Mouse (Mus musculus) liver, embryonic 14.5 days (tissue): ENCODE measurements around the gene Zfp354c. TPM values are rescaled to one million over a fixed set of nuclear protein-coding genes. Genes with fewer than 3 reads are reported as not detected.

Source experiments
- ATAC-seq: fragments of 200-750 bp; cut with Nextera tagmentation; 2 replicates; pipeline ENCODE4 v1.8.0; 2017; ENCODE audit warnings: moderate number of reproducible peaks, mild to moderate bottlenecking, moderate library complexity; ENCODE audit not compliant: insufficient read depth
- DNase-seq, 3 experiments: peaks; one replicate each; pipeline ENCODE4 v3.0.0-alpha.2; 2012 to 2013; ENCODE audit warnings: low read depth in 3 of 3, low spot score in 3 of 3
- H3K27ac ChIP-seq: fragments of 300-500 bp; sonication (generic); 2 replicates; pipeline ENCODE4 v1.5.1; 2014; ENCODE audit warnings: moderate library complexity, mild to moderate bottlenecking, control low read depth, inconsistent platforms
- H3K27me3 ChIP-seq: fragments of 300-500 bp; sonication (generic); 2 replicates; pipeline ENCODE4 v1.6.1; 2014; ENCODE audit warnings: mild to moderate bottlenecking, low read length, moderate library complexity; ENCODE audit not compliant: control insufficient read depth, insufficient read depth
- H3K36me3 ChIP-seq: fragments of 300-500 bp; sonication (generic); replicated peaks from 2 replicates; pipeline ENCODE4 v1.6.1; 2014; ENCODE audit warnings: low read depth; ENCODE audit not compliant: control insufficient read depth, insufficient read depth
- H3K4me1 ChIP-seq, 2 experiments: fragments of 200-500 bp in 1 of 2; fragments of 300-500 bp in 1 of 2; sonication (generic) in 1 of 2; replicated peaks; 2 replicates each; pipeline ENCODE4 v1.6.1; 2012 to 2014; ENCODE audit warnings: antibody characterized with exemption in 1 of 2, inconsistent platforms in 1 of 2, low read length in 1 of 2; ENCODE audit not compliant: control insufficient read depth in 2 of 2, insufficient read depth in 2 of 2
- H3K4me2 ChIP-seq: fragments of 300-500 bp; sonication (generic); 2 replicates; pipeline ENCODE4 v1.6.1; 2014; ENCODE audit warnings: low read depth, mild to moderate bottlenecking, control low read depth, moderate library complexity
- H3K4me3 ChIP-seq, 2 experiments: fragments of 200-500 bp in 1 of 2; fragments of 300-500 bp in 1 of 2; sonication (generic) in 1 of 2; 2 replicates each; pipeline ENCODE4 v1.5.1; 2012 to 2014; ENCODE audit warnings: low read depth in 2 of 2, low read length in 2 of 2, mild to moderate bottlenecking in 2 of 2, control low read depth in 1 of 2, inconsistent platforms in 1 of 2, moderate library complexity in 1 of 2; ENCODE audit not compliant: insufficient read depth in 1 of 2
- H3K9ac ChIP-seq: fragments of 300-500 bp; sonication (generic); replicated peaks from 2 replicates; pipeline ENCODE4 v1.6.1; 2014; ENCODE audit warnings: mild to moderate bottlenecking, control low read depth, moderate library complexity
- H3K9me3 ChIP-seq: fragments of 300-500 bp; sonication (generic); 2 replicates; pipeline ENCODE4 v1.6.1; 2016; ENCODE audit warnings: low read length, mixed read lengths; ENCODE audit not compliant: control insufficient read depth
- CTCF ChIP-seq: IDR thresholded peaks from 2 replicates; pipeline ENCODE4 v1.5.1; 2016; ENCODE audit warnings: antibody characterized with exemption, low read depth, control low read depth
- EP300 ChIP-seq: IDR thresholded peaks from 2 replicates; pipeline ENCODE4 v1.6.1; 2016; ENCODE audit warnings: antibody characterized with exemption, low read depth
- WGBS: fragments of 180-500 bp; shearing (Covaris S2); extraction: QIAGEN DNeasy Blood & Tissue Kit; methylation state at CpG from one replicate; pipeline ENCODE4 v1.1.7; 2014; ENCODE audit not compliant: insufficient replicate concordance; 5-methylcytosine and 5-hydroxymethylcytosine counted together
- polyA plus RNA-seq, 2 experiments: library from polyadenylated mRNA; depleted of rRNA in 1 of 2; stranded (reverse) in 1 of 2; unstranded in 1 of 2; fragments of >200 nt; fragmentation: Nextera tagmentation in 1 of 2; extraction: Ambion mirVana in 1 of 2; gene quantifications; 2 replicates each; pipeline versions ENCODE4 v1.2.1 to v1.2.3; 2012 to 2014

Gene Zfp354c
- polyA plus RNA-seq, 2 experiments = 0.42 to 0.65 TPM

- Histone ChIP-seq H3K4me3 (no peak overlapping the region), H3K9me3 (no peaks in the 10 kb centered on the region), H3K9ac (no peak overlapping the region), H3K4me2 (peak overlapping the region; percentile 28; the same call in 1 of the 2 replicates), H3K27me3 (no peaks in the 10 kb centered on the region), H3K27ac (no peak overlapping the region), H3K4me1 (no peaks in the 10 kb centered on the region), H3K36me3 (no peaks in the 10 kb centered on the region)
- TF ChIP-seq EP300 (no peak), CTCF (peak; percentile 89)
- peak; percentile 34 to 43 (median 39) for DNase-seq
- no peak for ATAC-seq
- 10% methylated on average over 14 of the region's 14 CpGs for WGBS
Measured at GRCm38 (mm10) chr11:50768995-50769749, 58.4 kb downstream of the Zfp354c start.

DNA sequence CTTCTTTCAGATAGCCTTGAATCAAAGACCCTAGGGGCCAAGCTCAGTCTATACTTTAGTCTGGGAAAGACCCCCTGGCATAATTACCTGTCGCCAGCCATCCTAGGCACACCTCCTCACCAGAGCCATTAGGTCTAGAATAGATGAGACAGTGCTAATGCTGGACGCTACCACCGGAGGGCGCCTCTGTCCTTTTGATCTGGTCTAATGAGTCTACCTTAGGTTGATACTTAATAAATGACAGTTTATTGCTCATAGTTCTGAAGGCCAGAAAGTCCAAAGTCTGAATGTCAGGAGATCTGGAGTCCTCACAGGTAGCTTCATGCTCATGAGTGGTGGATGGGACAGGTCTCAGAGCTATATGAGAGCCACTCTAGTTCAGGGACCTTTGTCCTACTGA lies 60.5 kb downstream of the Zfp354c start:
- Histone ChIP-seq H3K4me3 (no peak overlapping the region), H3K27me3 (no peaks in the 10 kb centered on the region), H3K4me1 (no peaks in the 10 kb centered on the region), H3K36me3 (no peaks in the 10 kb centered on the region), H3K9ac (no peak overlapping the region), H3K4me2 (no peak overlapping the region), H3K27ac (no peak overlapping the region), H3K9me3 (no peaks in the 10 kb centered on the region)
- DNase-seq (no peak), ATAC-seq (no peak)
- WGBS = 16% methylated on average over 4 of the region's 4 CpGs
- TF ChIP-seq CTCF = peak; percentile 55
- no peak for TF ChIP-seq EP300

- no peaks in the 10 kb centered on the region for H3K36me3 ChIP-seq
Measured at GRCm38 (mm10) chr11:50766461-50766860, 61.1 kb downstream of the Zfp354c start.

More at GRCm38 (mm10) chr11:50766461-50766860, 61.1 kb downstream of the Zfp354c start:
- no peaks in the 10 kb centered on the region for H3K27me3 ChIP-seq
- no peak for TF ChIP-seq CTCF
- TF ChIP-seq EP300 = no peak
- DNase-seq (no peak), ATAC-seq (no peak)
- no peak overlapping the region for H3K9ac ChIP-seq
- no peaks in the 10 kb centered on the region for H3K4me1 ChIP-seq
- no peak overlapping the region for H3K4me3 ChIP-seq
- no peak overlapping the region for H3K27ac ChIP-seq
- WGBS = 71% methylated on average over 7 of the region's 7 CpGs
- H3K9me3 ChIP-seq = no peaks in the 10 kb centered on the region
- no peak overlapping the region for H3K4me2 ChIP-seq

Other genes with a start within 250 kb of the Zfp354c start
- 0.88 and 1.1 TPM in 2 replicates for gene Adamts2, start 225.6 kb downstream of the Zfp354c start, polyA plus RNA-seq (2012; rRNA removed)
- 0.73 and 0.83 TPM in 2 replicates for gene Adamts2, start 225.6 kb downstream of the Zfp354c start, polyA plus RNA-seq (2014; fragmentation: Nextera tagmentation; extraction: Ambion mirVana)
- 0.04 and 0.08 TPM in 2 replicates for gene Zfp879, start 13.8 kb upstream of the Zfp354c start, polyA plus RNA-seq (2012; rRNA removed)
- 0.04 and 0.13 TPM in 2 replicates for gene Zfp879, start 13.8 kb upstream of the Zfp354c start, polyA plus RNA-seq (2014; fragmentation: Nextera tagmentation; extraction: Ambion mirVana)
- 0.10 and 0.15 TPM in 2 replicates for gene Grm6, start 23.0 kb upstream of the Zfp354c start, polyA plus RNA-seq (2012; rRNA removed)
- gene Grm6, start 23.0 kb upstream of the Zfp354c start, polyA plus RNA-seq (2014; fragmentation: Nextera tagmentation; extraction: Ambion mirVana) = 0.04 TPM in 1 of 2 replicates, not detected in the other
- gene Zfp454, start 59.9 kb upstream of the Zfp354c start, polyA plus RNA-seq (2012; rRNA removed) = 0.16 and 0.26 TPM in 2 replicates
- 0.22 and 0.38 TPM in 2 replicates for gene Zfp454, start 59.9 kb upstream of the Zfp354c start, polyA plus RNA-seq (2014; fragmentation: Nextera tagmentation; extraction: Ambion mirVana)
- gene Zfp2, start 88.4 kb upstream of the Zfp354c start, polyA plus RNA-seq (2012; rRNA removed) = 0.45 and 0.70 TPM in 2 replicates
- gene Zfp2, start 88.4 kb upstream of the Zfp354c start, polyA plus RNA-seq (2014; fragmentation: Nextera tagmentation; extraction: Ambion mirVana) = 2.0 and 2.6 TPM in 2 replicates
- 0.06 and 0.07 TPM in 2 replicates for gene Zfp354b, start 103.9 kb upstream of the Zfp354c start, polyA plus RNA-seq (2012; rRNA removed)
- 0.08 TPM in 2 replicates for gene Zfp354b, start 103.9 kb upstream of the Zfp354c start, polyA plus RNA-seq (2014; fragmentation: Nextera tagmentation; extraction: Ambion mirVana)
- not detected in 2 replicates for gene 4933414I15Rik, start 116.0 kb upstream of the Zfp354c start, polyA plus RNA-seq (2012; rRNA removed)
- gene 4933414I15Rik, start 116.0 kb upstream of the Zfp354c start, polyA plus RNA-seq (2014; fragmentation: Nextera tagmentation; extraction: Ambion mirVana) = not detected in 2 replicates
- gene Prop1, start 126.0 kb upstream of the Zfp354c start, polyA plus RNA-seq (2012; rRNA removed) = not detected in 2 replicates
- gene Prop1, start 126.0 kb upstream of the Zfp354c start, polyA plus RNA-seq (2014; fragmentation: Nextera tagmentation; extraction: Ambion mirVana) = not detected in 2 replicates
- gene Olfr1378, start 138.8 kb upstream of the Zfp354c start, polyA plus RNA-seq (2012; rRNA removed) = not detected in 2 replicates
- not detected in 2 replicates for gene Olfr1378, start 138.8 kb upstream of the Zfp354c start, polyA plus RNA-seq (2014; fragmentation: Nextera tagmentation; extraction: Ambion mirVana)
- gene Olfr1377, start 154.2 kb upstream of the Zfp354c start, polyA plus RNA-seq (2012; rRNA removed) = not detected in 2 replicates
- not detected in 2 replicates for gene Olfr1377, start 154.2 kb upstream of the Zfp354c start, polyA plus RNA-seq (2014; fragmentation: Nextera tagmentation; extraction: Ambion mirVana)
- gene Olfr51, start 175.9 kb upstream of the Zfp354c start, polyA plus RNA-seq (2012; rRNA removed) = not detected in 2 replicates
- gene Olfr51, start 175.9 kb upstream of the Zfp354c start, polyA plus RNA-seq (2014; fragmentation: Nextera tagmentation; extraction: Ambion mirVana) = not detected in 2 replicates
- gene Olfr54, start 186.5 kb upstream of the Zfp354c start, polyA plus RNA-seq (2012; rRNA removed) = not detected in 2 replicates
- not detected in 2 replicates for gene Olfr54, start 186.5 kb upstream of the Zfp354c start, polyA plus RNA-seq (2014; fragmentation: Nextera tagmentation; extraction: Ambion mirVana)
- gene Olfr1375, start 220.4 kb upstream of the Zfp354c start, polyA plus RNA-seq (2012; rRNA removed) = not detected in 2 replicates
- not detected in 2 replicates for gene Olfr1375, start 220.4 kb upstream of the Zfp354c start, polyA plus RNA-seq (2014; fragmentation: Nextera tagmentation; extraction: Ambion mirVana)
- gene Zfp354a, start 231.5 kb upstream of the Zfp354c start, polyA plus RNA-seq (2012; rRNA removed) = 0.47 and 1.1 TPM in 2 replicates
- 1.00 and 1.1 TPM in 2 replicates for gene Zfp354a, start 231.5 kb upstream of the Zfp354c start, polyA plus RNA-seq (2014; fragmentation: Nextera tagmentation; extraction: Ambion mirVana)